Mouse (Mus musculus): ENCODE results near the gene Ndufaf8. TPM values are rescaled to one million over a fixed set of nuclear protein-coding genes. Genes with fewer than 3 reads are reported as not detected.
A peak's percentile ranks its signal among the peaks of the same experiment; 100 is the strongest.

Ndufaf8 gene
- total and polyA plus RNA-seq, 2 experiments from 2014 or later: 16.7 to 58.1 TPM

- no peak overlapping the region for H3K4me3 ChIP-seq (ENCODE audit: low read depth, low read length)
- no peak overlapping the region for H3K4me2 ChIP-seq (ENCODE audit: low read depth)
- H3K9ac ChIP-seq: no peak overlapping the region
- no peak for DNase-seq
- peaks cover 42% of the 10 kb centered on the region for H3K36me3 ChIP-seq (ENCODE audit: insufficient read depth)
- no peak overlapping the region for H3K27ac ChIP-seq (ENCODE audit: low read depth, low read length)
- 94% methylated on average over 5 of the region's 5 CpGs for WGBS
- H3K4me1 ChIP-seq (ENCODE audit: insufficient read depth): no peaks in the 10 kb centered on the region
- no peak for ATAC-seq
- H3K9me3 ChIP-seq (ENCODE audit: low read length): no peaks in the 10 kb centered on the region
- no peak for TF ChIP-seq CTCF (IDR thresholded peaks at IDR 0.05; ENCODE audit: low read depth)
- no peaks in the 10 kb centered on the region for H3K27me3 ChIP-seq (ENCODE audit: insufficient read depth, low read length)
Observed at GRCm38 (mm10) chr11:120134148-120134547, 35.4 kb downstream of the Ndufaf8 start.

DNA sequence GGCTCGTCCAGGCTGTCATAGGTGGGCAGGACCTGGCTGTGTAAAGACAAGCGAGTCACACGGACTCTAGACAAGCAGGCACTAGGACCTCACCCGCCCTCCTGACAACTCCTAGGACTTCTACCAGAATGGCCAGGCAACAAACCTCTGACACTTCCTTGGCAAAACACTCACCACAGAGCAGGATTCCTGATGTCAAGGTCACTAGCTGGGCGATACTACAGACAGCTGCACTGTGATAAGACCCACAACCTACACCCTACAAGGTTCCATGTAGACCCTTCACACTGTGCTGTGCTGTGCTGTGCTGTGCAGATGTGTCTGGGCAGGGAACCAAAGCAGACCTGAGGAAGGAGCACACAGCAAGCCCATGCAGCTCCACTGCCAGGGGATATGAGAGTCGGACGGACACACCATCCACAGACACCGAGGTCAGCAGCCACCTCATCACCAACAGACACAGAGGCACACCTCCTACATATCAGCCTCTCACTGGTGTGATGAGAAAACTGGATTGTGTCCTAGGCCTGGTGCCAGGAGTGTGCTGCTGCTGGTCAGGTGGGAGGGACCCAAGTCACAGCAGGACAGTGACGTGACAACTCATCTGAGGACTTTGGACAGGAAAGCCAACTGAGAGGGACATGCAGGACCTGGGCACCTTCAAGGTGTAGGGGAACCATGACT is 36.3 kb downstream of the Ndufaf8 start:
- Histone ChIP-seq H3K36me3 (ENCODE audit: insufficient read depth) (peaks cover 45% of the 10 kb centered on the region), H3K27ac (ENCODE audit: low read depth, low read length) (no peak overlapping the region), H3K27me3 (ENCODE audit: insufficient read depth, low read length) (no peaks in the 10 kb centered on the region), H3K9ac (no peak overlapping the region), H3K4me2 (ENCODE audit: low read depth) (no peak overlapping the region), H3K9me3 (ENCODE audit: low read length) (no peaks in the 10 kb centered on the region), H3K4me1 (ENCODE audit: insufficient read depth) (no peaks in the 10 kb centered on the region), H3K4me3 (ENCODE audit: low read depth, low read length) (no peak overlapping the region)
- ATAC-seq (no peak), DNase-seq (no peak)
- TF ChIP-seq CTCF (IDR thresholded peaks at IDR 0.05; ENCODE audit: low read depth): no peak
- 92% methylated on average over 9 of the region's 9 CpGs for WGBS

GRCm38 (mm10) chr11:120136195-120136594 is 37.5 kb downstream of the Ndufaf8 start:
- H3K27ac ChIP-seq (ENCODE audit: low read depth, low read length): no peak overlapping the region
- ATAC-seq: no peak
- no peak overlapping the region for H3K4me3 ChIP-seq (ENCODE audit: low read depth, low read length)
- no peaks in the 10 kb centered on the region for H3K4me1 ChIP-seq (ENCODE audit: insufficient read depth)
- 75% methylated on average over 8 of the region's 8 CpGs for WGBS
- DNase-seq: no peak
- TF ChIP-seq CTCF (IDR thresholded peaks at IDR 0.05; ENCODE audit: low read depth): no peak
- no peak overlapping the region for H3K9ac ChIP-seq
- no peaks in the 10 kb centered on the region for H3K27me3 ChIP-seq (ENCODE audit: insufficient read depth, low read length)
- H3K4me2 ChIP-seq (ENCODE audit: low read depth): no peak overlapping the region
- H3K36me3 ChIP-seq (ENCODE audit: insufficient read depth): peaks cover 41% of the 10 kb centered on the region
- H3K9me3 ChIP-seq (ENCODE audit: low read length): no peaks in the 10 kb centered on the region

GRCm38 (mm10) chr11:120136796-120137624 is 38.3 kb downstream of the Ndufaf8 start:
- WGBS: 50% methylated on average over 23 of the region's 23 CpGs
- peak; percentile 79 for ATAC-seq
- Histone ChIP-seq H3K4me1 (ENCODE audit: insufficient read depth) (no peaks in the 10 kb centered on the region), H3K27me3 (ENCODE audit: insufficient read depth, low read length) (no peaks in the 10 kb centered on the region), H3K4me3 (ENCODE audit: low read depth, low read length) (no peak overlapping the region), H3K9me3 (ENCODE audit: low read length) (no peaks in the 10 kb centered on the region), H3K4me2 (ENCODE audit: low read depth) (no peak overlapping the region), H3K9ac (no peak overlapping the region), H3K27ac (ENCODE audit: low read depth, low read length) (no peak overlapping the region), H3K36me3 (ENCODE audit: insufficient read depth) (peaks cover 33% of the 10 kb centered on the region)
- peak; percentile 49 for DNase-seq
- no peak for TF ChIP-seq CTCF (IDR thresholded peaks at IDR 0.05; ENCODE audit: low read depth)

DNA sequence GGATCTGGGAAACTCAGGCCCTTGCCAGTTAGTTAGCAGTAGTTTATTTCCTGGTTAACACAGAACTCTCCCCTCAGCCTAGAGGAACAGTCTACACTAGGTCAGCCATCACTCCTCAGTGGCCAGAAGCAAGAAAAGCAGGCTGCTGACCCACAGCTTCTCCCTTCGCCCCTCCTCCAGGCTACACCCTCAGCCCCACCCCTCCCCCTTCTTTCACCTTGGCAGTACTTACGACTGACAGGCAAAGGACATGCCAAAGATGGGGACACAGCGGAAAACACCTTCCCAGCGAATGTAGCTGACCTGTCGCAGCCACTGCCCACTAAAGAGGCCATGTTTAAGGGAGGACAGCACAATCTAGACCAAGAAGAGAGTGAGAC is 38.9 kb downstream of the Ndufaf8 start:
- DNase-seq (no peak), ATAC-seq (no peak)
- no peaks in the 10 kb centered on the region for H3K9me3 ChIP-seq (ENCODE audit: low read length)
- no peaks in the 10 kb centered on the region for H3K4me1 ChIP-seq (ENCODE audit: insufficient read depth)
- no peak overlapping the region for H3K4me2 ChIP-seq (ENCODE audit: low read depth)
- no peaks in the 10 kb centered on the region for H3K27me3 ChIP-seq (ENCODE audit: insufficient read depth, low read length)
- no peak overlapping the region for H3K4me3 ChIP-seq (ENCODE audit: low read depth, low read length)
- no peak for TF ChIP-seq CTCF (IDR thresholded peaks at IDR 0.05; ENCODE audit: low read depth)
- no peak overlapping the region for H3K9ac ChIP-seq
- WGBS: 57% methylated on average over 5 of the region's 5 CpGs
- H3K36me3 ChIP-seq (ENCODE audit: insufficient read depth): peaks cover 26% of the 10 kb centered on the region
- H3K27ac ChIP-seq (ENCODE audit: low read depth, low read length): no peak overlapping the region

GRCm38 (mm10) chr11:120139309-120139731 is 40.6 kb downstream of the Ndufaf8 start:
- no peak for TF ChIP-seq CTCF (IDR thresholded peaks at IDR 0.05; ENCODE audit: low read depth)
- Histone ChIP-seq H3K36me3 (ENCODE audit: insufficient read depth) (peaks cover 19% of the 10 kb centered on the region), H3K4me3 (ENCODE audit: low read depth, low read length) (no peak overlapping the region), H3K27me3 (ENCODE audit: insufficient read depth, low read length) (no peaks in the 10 kb centered on the region), H3K4me2 (ENCODE audit: low read depth) (no peak overlapping the region), H3K9me3 (ENCODE audit: low read length) (no peaks in the 10 kb centered on the region), H3K9ac (no peak overlapping the region), H3K27ac (ENCODE audit: low read depth, low read length) (no peak overlapping the region), H3K4me1 (ENCODE audit: insufficient read depth) (no peaks in the 10 kb centered on the region)
- ATAC-seq: no peak
- no peak for DNase-seq
- WGBS: 87% methylated on average over 10 of the region's 10 CpGs

- ATAC-seq: no peak
Observed at GRCm38 (mm10) chr11:120140255-120140654, 41.5 kb downstream of the Ndufaf8 start.

More at GRCm38 (mm10) chr11:120140255-120140654, 41.5 kb downstream of the Ndufaf8 start:
- TF ChIP-seq CTCF (IDR thresholded peaks at IDR 0.05; ENCODE audit: low read depth): no peak
- Histone ChIP-seq H3K4me3 (ENCODE audit: low read depth, low read length) (no peak overlapping the region), H3K27me3 (ENCODE audit: insufficient read depth, low read length) (no peaks in the 10 kb centered on the region), H3K36me3 (ENCODE audit: insufficient read depth) (peaks cover 10% of the 10 kb centered on the region), H3K4me1 (ENCODE audit: insufficient read depth) (no peaks in the 10 kb centered on the region), H3K9ac (no peak overlapping the region), H3K4me2 (ENCODE audit: low read depth) (no peak overlapping the region), H3K9me3 (ENCODE audit: low read length) (no peaks in the 10 kb centered on the region), H3K27ac (ENCODE audit: low read depth, low read length) (no peak overlapping the region)
- no peak for DNase-seq
- 71% methylated on average over 6 of the region's 6 CpGs for WGBS
